Mouse (Mus musculus) layer of hippocampus, adult 2 months (tissue): ENCODE results near the gene Tnn. TPM values are rescaled to one million over a fixed set of nuclear protein-coding genes. Genes with fewer than 3 reads are reported as not detected.

Experiments used
- DNase-seq, 2 experiments: peaks; one replicate each; pipeline ENCODE4 v3.0.0; 2022; ENCODE audit warnings: low spot score in 2 of 2
- H3K27ac ChIP-seq: fragments of 200-600 bp; 2 replicates; pipeline ENCODE4 v1.8.1; 2022
- H3K4me3 ChIP-seq: fragments of 200-600 bp; 2 replicates; pipeline ENCODE4 v1.8.1; 2022; ENCODE audit warnings: mild to moderate bottlenecking
- CTCF ChIP-seq: fragments of 200-600 bp; conservative IDR thresholded peaks from 2 replicates; pipeline ENCODE4 v1.8.1; 2022; ENCODE audit warnings: antibody characterized with exemption, mild to moderate bottlenecking, moderate library complexity
- total RNA-seq, 2 experiments: library from RNA; stranded (reverse); gene quantifications; 2 replicates each; pipeline ENCODE4 v1.2.3; 2021

The Tnn gene
- total RNA-seq, 2 experiments from 2014 or later, result 0.10 TPM; not detected in 1

- Histone ChIP-seq H3K4me3 (no peak overlapping the region), H3K27ac (no peak overlapping the region)
- TF ChIP-seq CTCF, result no peak
- no peak for DNase-seq
Observed at GRCm38 (mm10) chr1:160064547-160065144, 88.7 kb downstream of the Tnn start.

GRCm38 (mm10) chr1:160061725-160062366, 91.5 kb downstream of the Tnn start:
- DNase-seq, result peak in 1 of 2 experiments; percentile 44
- Histone ChIP-seq H3K4me3 (no peak overlapping the region), H3K27ac (no peak overlapping the region)
- peak; percentile 78 for TF ChIP-seq CTCF

DNA sequence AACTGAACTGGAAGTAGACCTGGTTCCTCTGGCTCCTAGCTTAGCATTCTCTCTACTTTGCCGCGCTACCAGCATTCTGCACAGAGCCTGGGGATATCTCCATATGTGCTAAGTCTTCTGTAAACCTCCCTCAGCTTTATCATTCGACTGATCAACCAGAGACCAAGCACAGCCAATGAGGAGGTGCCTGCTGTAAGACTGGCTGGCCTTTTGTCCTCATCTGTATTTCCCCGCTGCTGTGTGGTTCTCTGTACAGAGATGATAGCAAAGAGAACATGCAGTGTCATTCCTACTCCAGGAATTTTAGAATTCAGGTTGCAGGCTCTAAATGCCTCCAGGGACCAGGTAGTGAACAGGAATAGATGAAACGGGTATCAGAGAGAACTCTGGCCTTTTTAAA, 92.1 kb downstream of the Tnn start:
- no peak for TF ChIP-seq CTCF
- Histone ChIP-seq H3K27ac (no peak overlapping the region), H3K4me3 (no peak overlapping the region)
- DNase-seq, result no peak

DNA sequence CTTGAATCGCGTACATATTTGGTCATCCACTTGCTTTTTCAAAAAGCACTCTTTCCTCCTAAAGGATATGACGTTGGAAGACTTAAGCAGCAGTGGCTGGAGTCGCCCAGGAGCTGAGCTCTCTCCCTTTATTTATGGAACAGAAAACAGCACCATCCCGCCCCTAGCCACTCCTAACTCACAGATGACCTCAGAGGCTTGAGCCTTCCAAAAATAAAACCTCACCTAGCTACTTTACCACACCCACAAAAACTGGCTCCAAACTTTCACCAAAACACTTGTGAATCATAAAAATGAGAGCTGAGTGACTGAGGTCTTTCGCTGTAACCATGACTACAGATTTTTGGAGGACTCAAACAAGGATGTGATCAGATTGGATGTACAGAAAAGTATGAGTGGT, 92.8 kb downstream of the Tnn start:
- Histone ChIP-seq H3K4me3 (no peak overlapping the region), H3K27ac (no peak overlapping the region)
- TF ChIP-seq CTCF, result no peak
- DNase-seq, result no peak

GRCm38 (mm10) chr1:160059908-160060307, 93.5 kb downstream of the Tnn start:
- TF ChIP-seq CTCF, result no peak
- H3K27ac ChIP-seq, result no peak overlapping the region
- H3K4me3 ChIP-seq, result no peak overlapping the region
- DNase-seq, result no peak

DNA sequence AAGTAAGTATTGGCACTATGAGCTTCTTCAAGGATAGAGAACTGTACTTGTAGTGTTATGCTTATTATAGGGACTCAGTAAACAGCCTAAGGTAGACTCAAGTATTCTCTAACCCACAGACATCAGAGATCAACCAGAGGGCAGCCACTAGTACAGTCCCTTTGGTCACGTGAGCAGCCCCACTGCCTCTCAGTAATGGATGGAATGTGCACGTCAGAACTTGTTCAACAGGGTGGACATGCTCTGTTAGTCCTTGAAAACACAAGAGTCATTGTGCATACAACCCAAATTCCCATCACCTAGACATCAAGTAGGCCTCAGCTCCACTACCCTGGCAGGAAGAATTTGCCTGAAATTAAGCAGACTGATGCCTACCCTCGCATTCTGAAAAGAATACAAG, 95.7 kb downstream of the Tnn start:
- no peak for TF ChIP-seq CTCF
- DNase-seq, result no peak
- Histone ChIP-seq H3K27ac (no peak overlapping the region), H3K4me3 (no peak overlapping the region)

DNA sequence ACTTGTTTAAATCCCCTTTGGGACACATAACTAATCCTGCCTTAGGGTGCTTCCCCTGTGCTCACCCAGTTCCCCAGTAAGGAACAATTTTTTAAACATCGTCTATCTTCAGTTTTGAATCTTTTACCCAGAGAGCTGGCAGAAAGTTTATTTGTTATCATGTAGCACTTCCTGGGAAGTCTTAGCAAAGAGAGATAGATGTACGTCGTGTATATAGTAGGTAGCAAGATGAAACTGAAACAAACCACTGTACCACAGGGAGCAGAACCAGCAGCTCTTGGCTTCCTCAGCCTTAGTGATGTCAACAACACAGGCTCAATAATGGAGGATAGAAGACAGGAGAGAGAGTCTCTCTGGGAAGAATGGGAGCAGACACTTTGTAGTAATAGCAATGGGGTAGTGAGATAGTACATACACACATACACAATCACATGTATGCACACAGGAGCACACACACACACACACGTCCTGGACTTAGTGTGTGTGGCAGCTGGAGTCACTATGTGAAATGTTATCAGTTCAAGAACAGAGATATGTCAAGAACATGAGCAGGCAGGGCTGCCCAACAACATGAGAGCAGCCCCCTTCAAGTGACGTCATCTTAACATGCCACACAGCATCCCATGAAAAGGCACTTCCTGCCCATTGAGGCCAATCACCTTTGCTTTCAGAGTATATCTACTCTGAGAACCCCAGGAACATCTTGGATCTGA, 98.9 kb downstream of the Tnn start:
- no peak overlapping the region for H3K4me3 ChIP-seq
- no peak for TF ChIP-seq CTCF
- H3K27ac ChIP-seq, result no peak overlapping the region
- no peak for DNase-seq

DNA sequence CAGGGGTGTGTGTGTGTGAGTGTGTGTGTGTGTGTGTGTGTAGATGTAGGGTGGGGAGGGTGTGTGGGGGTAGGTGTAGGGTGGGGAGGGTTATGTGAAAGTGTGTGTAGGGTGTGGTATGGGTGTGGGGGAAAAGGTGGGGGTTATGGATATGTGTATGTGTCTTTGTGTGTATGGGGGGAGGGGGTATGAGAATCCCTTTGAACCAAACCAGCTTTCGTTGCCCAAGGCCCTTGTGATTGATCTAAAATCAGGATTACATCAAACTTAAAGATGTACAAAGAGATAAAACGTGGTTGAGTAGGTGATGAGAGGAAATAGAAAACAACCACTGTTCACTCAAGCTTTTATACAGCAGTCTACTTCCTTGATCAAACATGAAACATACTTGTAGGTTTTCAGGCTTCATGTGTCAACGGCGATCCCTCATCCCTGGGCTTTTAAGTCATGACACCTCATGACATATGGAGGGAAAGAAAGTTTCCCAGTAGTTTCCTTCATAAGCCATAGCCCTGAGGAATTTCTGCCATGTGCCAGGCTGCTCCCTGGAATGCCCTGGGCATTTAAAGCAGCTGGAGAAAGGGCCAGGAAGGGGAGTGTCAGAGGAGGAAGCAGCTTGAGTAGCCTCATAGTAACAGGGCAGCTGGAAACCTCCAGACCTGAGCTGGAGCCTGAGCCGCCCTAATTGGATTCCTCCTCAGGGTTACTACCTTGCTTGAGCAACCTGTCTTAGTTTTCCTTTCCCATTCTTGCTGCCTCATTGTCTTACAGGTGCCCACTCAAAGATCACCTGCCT, 99.7 kb downstream of the Tnn start:
- Histone ChIP-seq H3K4me3 (no peak overlapping the region), H3K27ac (no peak overlapping the region)
- no peak for TF ChIP-seq CTCF
- no peak for DNase-seq

DNA sequence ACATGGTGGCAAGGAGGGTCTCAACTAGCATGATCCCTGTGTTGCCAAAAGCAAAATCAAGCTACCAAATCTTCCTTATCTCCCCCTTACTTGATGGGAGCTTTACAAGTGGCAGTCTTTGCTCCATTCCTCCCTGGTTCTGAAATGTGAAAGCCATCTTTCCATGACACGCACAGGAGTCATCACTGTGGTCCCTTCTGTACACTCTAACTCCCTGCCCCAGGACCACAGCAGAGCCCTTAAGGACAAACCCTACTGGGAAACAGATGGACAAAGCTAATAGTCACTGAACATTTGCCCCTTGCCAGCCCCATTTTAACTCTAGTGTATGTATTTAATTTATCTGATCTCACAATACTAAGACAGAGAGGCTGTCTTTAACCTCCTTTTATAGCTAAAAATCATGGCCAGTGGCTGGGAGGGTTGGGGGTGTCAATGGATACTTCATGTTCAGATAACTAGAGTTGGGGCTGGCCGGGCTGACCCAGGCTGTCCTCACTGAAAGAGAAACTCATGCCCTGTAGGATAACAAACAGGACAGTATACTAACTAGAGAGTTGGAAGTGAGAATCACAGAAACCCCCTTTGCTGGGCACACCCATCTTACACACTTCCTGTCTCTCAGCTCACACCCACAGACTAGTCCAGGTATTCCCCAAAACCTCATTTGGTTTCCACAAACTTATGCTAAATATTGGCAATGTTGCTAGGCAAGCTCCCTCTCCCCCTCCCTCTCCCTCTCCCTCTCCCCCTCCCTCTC, 100.6 kb downstream of the Tnn start:
- H3K4me3 ChIP-seq, result no peak overlapping the region
- no peak for DNase-seq
- no peak overlapping the region for H3K27ac ChIP-seq
- TF ChIP-seq CTCF, result no peak

DNA sequence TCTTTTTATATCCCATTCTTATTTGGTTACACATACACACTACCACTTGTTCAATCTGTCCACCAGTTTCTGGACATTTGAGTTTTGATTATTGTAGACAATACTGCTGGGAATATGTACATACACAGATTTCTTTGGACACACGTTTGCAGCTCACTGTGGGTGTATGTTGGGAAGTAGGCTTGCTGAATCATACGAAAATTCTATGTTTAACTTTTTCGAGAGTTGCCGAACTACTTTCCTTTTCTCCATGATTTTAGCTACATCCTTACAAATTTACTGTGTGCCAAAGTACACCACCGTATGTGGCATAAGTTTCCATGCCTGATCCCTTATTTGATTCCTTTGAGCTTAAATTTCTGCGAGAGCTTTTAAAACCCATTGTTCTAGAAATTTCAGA, 102.5 kb downstream of the Tnn start:
- no peak overlapping the region for H3K4me3 ChIP-seq
- H3K27ac ChIP-seq, result no peak overlapping the region
- TF ChIP-seq CTCF, result no peak
- no peak for DNase-seq

DNA sequence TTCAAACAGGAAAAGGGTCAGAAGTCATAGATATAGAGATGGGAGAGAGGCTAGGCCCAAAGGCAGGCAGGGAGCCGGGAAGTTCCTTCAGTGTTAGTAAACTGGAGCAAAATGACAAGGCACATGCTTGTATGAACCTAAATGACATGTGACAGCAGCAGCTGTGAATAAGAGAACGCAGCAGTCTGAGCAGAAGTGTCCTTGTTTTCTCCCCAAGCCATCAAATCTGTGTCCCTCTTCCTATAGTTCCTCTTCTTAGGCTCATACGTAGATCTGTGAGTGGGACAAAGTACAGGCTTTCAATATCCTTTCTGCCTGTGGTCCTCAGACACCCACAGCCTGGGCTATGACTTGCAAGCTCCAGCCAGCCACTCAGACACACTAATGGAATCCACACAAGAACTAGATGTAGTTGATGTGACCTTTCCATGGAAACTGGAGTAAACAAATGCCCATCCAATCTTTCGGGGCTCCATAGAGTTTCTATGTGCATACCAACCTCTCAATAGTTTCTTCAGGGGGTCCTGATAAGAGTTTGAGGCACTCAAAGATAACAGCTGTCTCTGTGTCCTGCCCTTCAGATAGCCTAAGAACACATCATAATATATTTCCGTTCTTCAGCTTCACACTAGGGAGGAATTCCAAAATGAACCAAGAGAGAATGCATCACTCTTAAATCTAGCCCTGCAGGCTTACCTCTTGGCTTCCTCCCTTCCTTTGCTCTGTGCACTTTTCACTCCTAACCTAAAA, 104.1 kb downstream of the Tnn start:
- DNase-seq, result no peak
- no peak for TF ChIP-seq CTCF
- no peak overlapping the region for H3K4me3 ChIP-seq
- no peak overlapping the region for H3K27ac ChIP-seq

DNA sequence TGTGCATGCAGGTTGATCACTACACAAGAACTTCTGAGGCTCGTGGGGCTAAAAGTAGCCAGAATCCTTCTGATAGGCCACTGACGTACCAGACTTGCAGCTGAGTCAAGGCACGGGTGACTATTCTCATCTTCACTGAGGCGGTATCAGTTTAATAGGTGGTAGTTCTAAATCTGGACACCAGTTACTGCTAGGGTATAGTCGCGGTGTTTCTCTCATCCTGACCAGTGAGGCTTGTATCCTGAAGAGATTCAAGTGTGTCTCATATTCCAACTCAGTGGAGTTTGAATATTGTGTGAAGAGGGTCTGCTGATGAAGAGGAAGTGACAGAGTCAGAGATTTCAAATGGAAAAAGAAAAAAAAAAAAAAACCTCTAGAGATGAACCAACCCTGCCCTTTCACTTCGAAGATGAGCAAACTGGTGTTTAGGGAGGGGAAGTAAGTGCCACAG, 105.9 kb downstream of the Tnn start:
- DNase-seq, result no peak
- no peak overlapping the region for H3K4me3 ChIP-seq
- TF ChIP-seq CTCF, result no peak
- H3K27ac ChIP-seq, result no peak overlapping the region
